In the genomic region with DNA sequence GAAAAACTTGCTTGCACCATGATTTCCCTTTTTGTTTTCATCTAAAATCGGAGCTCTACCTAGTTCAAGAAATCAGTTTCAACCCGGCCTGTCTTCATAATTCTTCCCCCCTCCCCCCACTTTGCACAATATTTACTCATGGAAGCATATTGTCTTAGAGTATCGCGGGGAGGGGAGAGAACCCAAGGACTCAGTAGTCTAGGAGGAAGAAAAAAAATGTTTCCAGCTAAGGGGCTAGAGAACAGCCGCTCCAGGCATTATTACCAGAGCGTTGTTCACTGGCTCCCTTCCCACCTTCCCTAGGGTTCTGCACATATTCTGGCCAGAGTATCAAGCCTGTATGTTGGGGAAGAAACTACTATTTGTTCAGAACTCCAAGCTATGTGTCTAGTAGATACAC, we compare ENCODE assay signal across 8 mouse cellular contexts.
DNase-seq lines count a peak whose midpoint lies in the region; ATAC-seq lines count a peak whose summit lies in the region.

No protein-coding gene starts in this region.

- peak; percentile 61 for ATAC-seq in kidney, embryonic 15.5 days (replicated peaks; ENCODE audit: low FRiP score)
- peak; percentile 46 for ATAC-seq in hindbrain, embryonic 14.5 days (ENCODE audit: low FRiP score)
- ATAC-seq in midbrain, embryonic 15.5 days (replicated peaks), result peak; percentile 59

- no peaks in the 10 kb centered on the region for H3K4me1 ChIP-seq in kidney, embryonic 15.5 days
- H3K4me1 ChIP-seq in hindbrain, embryonic 14.5 days (replicated peaks; ENCODE audit: control insufficient read depth, insufficient read depth, low read length), result no peaks in the 10 kb centered on the region
- no peaks in the 10 kb centered on the region for H3K4me1 ChIP-seq in midbrain, embryonic 15.5 days

- H3K9ac ChIP-seq in kidney, embryonic 15.5 days, result peak overlapping the region; percentile 4; the same call in 1 of the 2 replicates
- H3K9ac ChIP-seq in hindbrain, embryonic 14.5 days, result peak overlapping the region; percentile 44; the same call in 1 of the 2 replicates
- H3K9ac ChIP-seq in midbrain, embryonic 15.5 days, result no peak overlapping the region

- peak overlapping the region; percentile 57 for H3K4me3 ChIP-seq in kidney, embryonic 15.5 days (replicated peaks)
- peak overlapping the region; percentile 49 for H3K4me3 ChIP-seq in hindbrain, embryonic 14.5 days (replicated peaks; ENCODE audit: low read length)
- H3K4me3 ChIP-seq in midbrain, embryonic 15.5 days, result peak overlapping the region; percentile 53

- H3K4me2 ChIP-seq in kidney, embryonic 15.5 days, result peak overlapping the region; percentile 56
- H3K4me2 ChIP-seq in hindbrain, embryonic 14.5 days (replicated peaks), result peak overlapping the region; percentile 57
- H3K4me2 ChIP-seq in midbrain, embryonic 15.5 days, result peak overlapping the region; percentile 59

- 30% methylated on average over 6 of the region's 6 CpGs for whole genome bisulfite sequencing in kidney, embryonic 15.5 days
- 39% methylated on average over 6 of the region's 6 CpGs for WGBS in hindbrain, embryonic 14.5 days
- WGBS in midbrain, embryonic 15.5 days, result 34% methylated on average over 6 of the region's 6 CpGs

- no peaks in the 10 kb centered on the region for H3K9me3 ChIP-seq in kidney, embryonic 15.5 days (replicated peaks)
- H3K9me3 ChIP-seq in hindbrain, embryonic 14.5 days (ENCODE audit: control insufficient read depth, low read length), result no peaks in the 10 kb centered on the region
- no peaks in the 10 kb centered on the region for H3K9me3 ChIP-seq in midbrain, embryonic 15.5 days

- H3K27me3 ChIP-seq in kidney, embryonic 15.5 days, result peaks cover 3% of the 10 kb centered on the region; the same call in 1 of the 2 replicates
- H3K27me3 ChIP-seq in hindbrain, embryonic 14.5 days (ENCODE audit: control insufficient read depth, insufficient read depth, low read length), result no peaks in the 10 kb centered on the region
- no peaks in the 10 kb centered on the region for H3K27me3 ChIP-seq in midbrain, embryonic 15.5 days (replicated peaks)

- no peak for DNase-seq in kidney, postnatal 14 days
- DNase-seq in cerebellum, postnatal 14 days, result peak; percentile 22 to 29
- no peak for DNase-seq in hindbrain, embryonic 14.5 days (ENCODE audit: low spot score)
- no peak for DNase-seq in spleen, postnatal 10 days (ENCODE audit: low spot score in 2 of 2)
- no peak for DNase-seq in right cerebral cortex, postnatal 36 days (ENCODE audit: low spot score in 2 of 2)
- DNase-seq in thymus, postnatal 36 days, result no peak

- H3K27ac ChIP-seq in kidney, embryonic 15.5 days, result peak overlapping the region; percentile 75
- H3K27ac ChIP-seq in hindbrain, embryonic 14.5 days, result peak overlapping the region; percentile 32; the same call in 1 of the 2 replicates
- no peak overlapping the region for H3K27ac ChIP-seq in midbrain, embryonic 15.5 days

- no peaks in the 10 kb centered on the region for H3K36me3 ChIP-seq in kidney, embryonic 15.5 days
- H3K36me3 ChIP-seq in hindbrain, embryonic 14.5 days (replicated peaks; ENCODE audit: control insufficient read depth, insufficient read depth), result no peaks in the 10 kb centered on the region
- H3K36me3 ChIP-seq in midbrain, embryonic 15.5 days (replicated peaks), result no peaks in the 10 kb centered on the region

Comparison
In these comparisons a context has a peak if more than half of its experiments do, and no peak if none do; other contexts are left out.
1. DNase-seq: peak in cerebellum, postnatal 14 days (2 of 2); none in kidney, postnatal 14 days (single experiment), hindbrain, embryonic 14.5 days (single experiment), spleen, postnatal 10 days (0 of 2), right cerebral cortex, postnatal 36 days (0 of 2) and thymus, postnatal 36 days (0 of 2).
2. Peak in every context shown above with its lines, with median percentiles within 50 percentile points of each other: ATAC-seq, H3K4me2 ChIP-seq and H3K4me3 ChIP-seq.